Mouse (Mus musculus): ENCODE data around the gene Hpf1.

DNA sequence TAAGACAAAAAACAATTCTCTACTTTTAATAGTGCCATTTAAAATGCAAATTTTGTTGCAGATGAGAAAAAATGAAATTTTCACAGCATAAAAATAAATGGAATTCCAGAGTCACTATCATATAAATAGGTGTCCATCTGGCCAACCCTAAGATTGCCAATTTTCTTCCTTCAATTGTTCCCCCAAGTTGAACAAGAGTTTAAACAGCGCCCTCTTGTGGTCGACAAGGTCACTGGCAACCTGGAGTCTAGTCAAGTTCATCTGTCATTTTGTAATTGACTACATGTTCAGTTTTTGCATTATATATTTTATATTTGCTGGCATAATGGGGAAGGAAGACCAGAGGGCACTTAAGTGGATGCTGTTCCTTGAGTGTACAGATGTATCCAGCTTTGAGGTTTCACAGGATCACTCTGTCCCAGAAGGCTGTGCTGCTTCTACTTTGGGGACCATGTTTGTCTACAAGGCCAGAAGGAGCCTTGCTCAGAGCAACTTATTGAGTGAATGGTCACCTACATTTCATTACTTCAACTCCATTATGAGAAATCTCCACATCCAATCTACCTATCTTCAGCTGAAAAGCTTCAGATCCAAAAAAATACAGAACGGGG is 24.6 kb upstream of the Hpf1 start:
- peak; percentile 77 for TF ChIP-seq CTCF (IDR thresholded peaks at IDR 0.05; ENCODE audit: extremely low read depth, insufficient read depth, low read length)
- TF ChIP-seq POLR2A (IDR thresholded peaks at IDR 0.05; ENCODE audit: extremely low read depth, insufficient read depth, low read length) = no peak

All from cortical plate, adult 2 months (tissue).